Mouse (Mus musculus): Measurements from ENCODE around the gene Gm28729. TPM values are rescaled to one million over a fixed set of nuclear protein-coding genes. Genes with fewer than 3 reads are reported as not detected.
"Not testable (repeated sequence)": the region's sequence is repeated elsewhere in the genome, so short reads cannot be mapped to it uniquely, and the experiment has no call there.

The Gm28729 gene
- polyA plus RNA-seq, 1 experiment from 2014 or later = not detected

DNA sequence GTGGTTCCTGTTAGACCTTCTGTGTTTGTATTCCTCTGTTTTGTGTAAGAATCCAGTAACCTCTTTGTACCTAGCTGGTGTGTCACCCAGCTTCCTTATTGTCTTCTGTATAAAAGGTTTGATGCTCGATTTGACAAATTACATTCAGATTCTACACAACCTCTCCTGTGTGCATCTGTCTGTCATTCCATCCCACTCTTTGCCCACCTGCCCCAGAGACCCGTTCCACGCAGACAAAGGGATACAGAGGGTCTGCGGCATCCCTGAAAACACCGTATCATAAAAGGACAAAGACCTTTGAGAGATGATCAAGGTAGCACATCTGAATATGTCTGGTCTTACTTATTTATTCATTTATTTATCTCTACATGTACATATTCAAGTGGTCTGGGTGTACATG lies 37.2 kb downstream of the Gm28729 start:
- not testable (repeated sequence) for H3K9me3 ChIP-seq (ENCODE audit: control insufficient read depth, low read depth, low read length); ATAC-seq (ENCODE audit: insufficient number of reproducible peaks, insufficient read depth, low FRiP score, low read depth); H3K4me2 ChIP-seq (replicated peaks; ENCODE audit: low read depth, low read length); H3K9ac ChIP-seq (replicated peaks; ENCODE audit: low read depth, low read length); H3K36me3 ChIP-seq (ENCODE audit: control insufficient read depth, insufficient read depth, low read length); H3K27ac ChIP-seq (ENCODE audit: low read length); H3K27me3 ChIP-seq (ENCODE audit: control insufficient read depth, insufficient read depth, low read length); H3K4me1 ChIP-seq (ENCODE audit: control insufficient read depth, insufficient read depth, low read length); H3K4me3 ChIP-seq (ENCODE audit: low read depth, low read length)
- WGBS = 91% methylated on average over 5 of the region's 5 CpGs

GRCm38 (mm10) chr9:96483648-96484047 lies 41.4 kb downstream of the Gm28729 start:
- 50% methylated on average over 2 of the region's 2 CpGs for WGBS

DNA sequence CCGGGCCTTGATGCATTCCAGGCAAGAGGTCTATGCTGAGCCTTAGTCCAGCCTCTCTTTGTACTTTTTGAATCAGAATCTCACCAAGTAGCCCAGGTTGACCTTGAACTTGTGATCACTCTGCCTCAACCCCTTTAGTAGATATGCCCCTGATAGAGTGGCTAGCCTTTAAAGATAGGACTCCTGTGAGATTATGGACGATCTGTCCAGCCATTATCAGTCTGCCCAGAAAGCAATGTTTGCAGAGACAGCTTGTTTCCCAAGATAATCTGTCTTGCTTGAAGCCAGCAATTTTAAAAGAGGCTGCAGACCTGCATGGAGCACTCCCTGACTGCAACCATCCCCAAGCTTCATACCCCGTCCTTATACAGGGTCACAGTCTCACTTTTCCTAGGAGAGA lies 42.0 kb downstream of the Gm28729 start:
- Histone ChIP-seq H3K4me3 (ENCODE audit: low read depth, low read length) (no peak overlapping the region), H3K9me3 (ENCODE audit: control insufficient read depth, low read depth, low read length) (no peaks in the 10 kb centered on the region), H3K27me3 (ENCODE audit: control insufficient read depth, insufficient read depth, low read length) (no peaks in the 10 kb centered on the region), H3K36me3 (ENCODE audit: control insufficient read depth, insufficient read depth, low read length) (no peaks in the 10 kb centered on the region), H3K27ac (ENCODE audit: low read length) (no peak overlapping the region), H3K9ac (replicated peaks; ENCODE audit: low read depth, low read length) (no peak overlapping the region), H3K4me2 (replicated peaks; ENCODE audit: low read depth, low read length) (no peak overlapping the region), H3K4me1 (ENCODE audit: control insufficient read depth, insufficient read depth, low read length) (no peaks in the 10 kb centered on the region)
- ATAC-seq (ENCODE audit: insufficient number of reproducible peaks, insufficient read depth, low FRiP score, low read depth) = no peak
- 56% methylated on average over 3 of the region's 3 CpGs for WGBS

More at GRCm38 (mm10) chr9:96483648-96484047, 41.4 kb downstream of the Gm28729 start:
- ATAC-seq (ENCODE audit: insufficient number of reproducible peaks, insufficient read depth, low FRiP score, low read depth) = no peak
- Histone ChIP-seq H3K9me3 (ENCODE audit: control insufficient read depth, low read depth, low read length) (no peaks in the 10 kb centered on the region), H3K4me3 (ENCODE audit: low read depth, low read length) (no peak overlapping the region), H3K4me2 (replicated peaks; ENCODE audit: low read depth, low read length) (no peak overlapping the region), H3K27me3 (ENCODE audit: control insufficient read depth, insufficient read depth, low read length) (no peaks in the 10 kb centered on the region), H3K9ac (replicated peaks; ENCODE audit: low read depth, low read length) (no peak overlapping the region), H3K4me1 (ENCODE audit: control insufficient read depth, insufficient read depth, low read length) (no peaks in the 10 kb centered on the region), H3K27ac (ENCODE audit: low read length) (no peak overlapping the region), H3K36me3 (ENCODE audit: control insufficient read depth, insufficient read depth, low read length) (no peaks in the 10 kb centered on the region)

- H3K36me3 ChIP-seq (ENCODE audit: control insufficient read depth, insufficient read depth, low read length) = peaks cover 5% of the 10 kb centered on the region; the same call in 1 of the 2 replicates
- peaks cover 5% of the 10 kb centered on the region; the same call in 1 of the 2 replicates for H3K4me1 ChIP-seq (ENCODE audit: control insufficient read depth, insufficient read depth, low read length)
- H3K9me3 ChIP-seq (ENCODE audit: control insufficient read depth, low read depth, low read length) = no peaks in the 10 kb centered on the region
- no peaks in the 10 kb centered on the region for H3K27me3 ChIP-seq (ENCODE audit: control insufficient read depth, insufficient read depth, low read length)
- under 1% methylated on average over 73 of the region's 74 CpGs for WGBS
- peak within 1 kb of the TSS; percentile 81 for H3K27ac ChIP-seq (ENCODE audit: low read length)
- H3K4me3 ChIP-seq (ENCODE audit: low read depth, low read length) = peak within 1 kb of the TSS; percentile 79
- ATAC-seq (ENCODE audit: insufficient number of reproducible peaks, insufficient read depth, low FRiP score, low read depth) = peak; percentile 98
- H3K4me2 ChIP-seq (replicated peaks; ENCODE audit: low read depth, low read length) = peak within 1 kb of the TSS; percentile 64
- H3K9ac ChIP-seq (replicated peaks; ENCODE audit: low read depth, low read length) = peak within 1 kb of the TSS; percentile 80
These were observed 46.8 kb downstream of the Gm28729 start, which contains the start of gene Rnf7 for GRCm38 (mm10) chr9:96478071-96478888. TSS of gene Rnf7 (minus strand) at chr9:96478675.

DNA sequence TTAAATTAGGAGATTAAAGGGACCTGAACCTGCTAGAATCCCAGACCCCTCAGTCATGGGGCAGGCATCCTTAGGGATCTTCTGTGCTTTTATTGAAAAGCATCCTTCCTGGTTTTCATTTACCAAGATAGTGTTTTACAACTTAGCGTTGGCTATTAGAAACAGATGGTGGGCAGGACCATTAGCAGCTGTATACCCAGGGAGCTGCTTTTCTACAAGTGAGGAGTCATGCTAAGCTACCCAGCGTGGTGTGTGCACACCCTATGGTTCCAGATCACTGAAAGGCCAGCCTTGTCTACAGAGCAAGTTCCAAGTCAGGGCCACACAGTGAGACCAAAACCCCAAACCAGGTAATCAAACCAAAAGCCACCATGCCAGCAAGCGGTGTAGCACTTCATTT lies 52.7 kb downstream of the Gm28729 start:
- peaks cover 15% of the 10 kb centered on the region for H3K36me3 ChIP-seq (ENCODE audit: control insufficient read depth, insufficient read depth, low read length)
- peaks cover 8% of the 10 kb centered on the region; the same call in 1 of the 2 replicates for H3K4me1 ChIP-seq (ENCODE audit: control insufficient read depth, insufficient read depth, low read length)
- no peaks in the 10 kb centered on the region for H3K27me3 ChIP-seq (ENCODE audit: control insufficient read depth, insufficient read depth, low read length)
- no peak for ATAC-seq (ENCODE audit: insufficient number of reproducible peaks, insufficient read depth, low FRiP score, low read depth)
- H3K9me3 ChIP-seq (ENCODE audit: control insufficient read depth, low read depth, low read length) = no peaks in the 10 kb centered on the region
- no peak overlapping the region for H3K9ac ChIP-seq (replicated peaks; ENCODE audit: low read depth, low read length)
- H3K27ac ChIP-seq (ENCODE audit: low read length) = no peak overlapping the region
- WGBS = 86% methylated on average over 3 of the region's 3 CpGs
- H3K4me3 ChIP-seq (ENCODE audit: low read depth, low read length) = no peak overlapping the region
- H3K4me2 ChIP-seq (replicated peaks; ENCODE audit: low read depth, low read length) = no peak overlapping the region

GRCm38 (mm10) chr9:96471681-96472080 lies 53.4 kb downstream of the Gm28729 start:
- not testable (repeated sequence) for ATAC-seq (ENCODE audit: insufficient number of reproducible peaks, insufficient read depth, low FRiP score, low read depth); H3K4me3 ChIP-seq (ENCODE audit: low read depth, low read length); H3K9ac ChIP-seq (replicated peaks; ENCODE audit: low read depth, low read length); H3K9me3 ChIP-seq (ENCODE audit: control insufficient read depth, low read depth, low read length); H3K4me1 ChIP-seq (ENCODE audit: control insufficient read depth, insufficient read depth, low read length); H3K27me3 ChIP-seq (ENCODE audit: control insufficient read depth, insufficient read depth, low read length); H3K27ac ChIP-seq (ENCODE audit: low read length); H3K4me2 ChIP-seq (replicated peaks; ENCODE audit: low read depth, low read length)
- peaks cover 19% of the 10 kb centered on the region for H3K36me3 ChIP-seq (ENCODE audit: control insufficient read depth, insufficient read depth, low read length)
- 91% methylated on average over 4 of the region's 4 CpGs for WGBS

- Histone ChIP-seq H3K27me3 (ENCODE audit: control insufficient read depth, insufficient read depth, low read length) (no peaks in the 10 kb centered on the region), H3K9me3 (ENCODE audit: control insufficient read depth, low read depth, low read length) (no peaks in the 10 kb centered on the region), H3K9ac (replicated peaks; ENCODE audit: low read depth, low read length) (no peak overlapping the region), H3K4me1 (ENCODE audit: control insufficient read depth, insufficient read depth, low read length) (0 out of 2 replicates have a peak, but pooled peaks cover 5% of the 10 kb centered on the region), H3K36me3 (ENCODE audit: control insufficient read depth, insufficient read depth, low read length) (peaks cover 19% of the 10 kb centered on the region), H3K4me3 (ENCODE audit: low read depth, low read length) (no peak overlapping the region), H3K4me2 (replicated peaks; ENCODE audit: low read depth, low read length) (no peak overlapping the region), H3K27ac (ENCODE audit: low read length) (no peak overlapping the region)
- 91% methylated on average over 8 of the region's 8 CpGs for WGBS
- no peak for ATAC-seq (ENCODE audit: insufficient number of reproducible peaks, insufficient read depth, low FRiP score, low read depth)
These were observed 54.6 kb downstream of the Gm28729 start for GRCm38 (mm10) chr9:96470266-96470974.

GRCm38 (mm10) chr9:96469556-96470265 lies 55.4 kb downstream of the Gm28729 start:
- Histone ChIP-seq H3K4me2 (replicated peaks; ENCODE audit: low read depth, low read length) (no peak overlapping the region), H3K27me3 (ENCODE audit: control insufficient read depth, insufficient read depth, low read length) (no peaks in the 10 kb centered on the region), H3K4me1 (ENCODE audit: control insufficient read depth, insufficient read depth, low read length) (0 out of 2 replicates have a peak, but pooled peaks cover 5% of the 10 kb centered on the region), H3K36me3 (ENCODE audit: control insufficient read depth, insufficient read depth, low read length) (peaks cover 19% of the 10 kb centered on the region), H3K9ac (replicated peaks; ENCODE audit: low read depth, low read length) (no peak overlapping the region), H3K4me3 (ENCODE audit: low read depth, low read length) (no peak overlapping the region), H3K9me3 (ENCODE audit: control insufficient read depth, low read depth, low read length) (no peaks in the 10 kb centered on the region), H3K27ac (ENCODE audit: low read length) (no peak overlapping the region)
- no peak for ATAC-seq (ENCODE audit: insufficient number of reproducible peaks, insufficient read depth, low FRiP score, low read depth)
- 61% methylated on average over 8 of the region's 8 CpGs for WGBS
